Mouse (Mus musculus) kidney, embryonic 15.5 days (tissue): ENCODE measurements at regions not wholly inside any gene's neighbourhood (a gene's known extent, or its start where the extent isn't known, plus 50 kb on each side); places are given as distances from the start of the nearest gene placed in this dataset. TPM values are rescaled to one million over a fixed set of nuclear protein-coding genes. Genes with fewer than 3 reads are reported as not detected.

ENCODE experiments used
- ATAC-seq: fragments of 200-750 bp; cut with Nextera tagmentation; replicated peaks from 2 replicates; pipeline ENCODE4 v1.8.0; 2017; ENCODE audit warnings: moderate TSS enrichment; ENCODE audit not compliant: low FRiP score
- H3K27ac ChIP-seq: fragments of 300-500 bp; sonication (generic); 2 replicates; pipeline ENCODE4 v1.5.1; 2015; ENCODE audit warnings: mild to moderate bottlenecking, inconsistent platforms
- H3K27me3 ChIP-seq: fragments of 300-500 bp; sonication (generic); 2 replicates; pipeline ENCODE4 v1.6.1; 2015; ENCODE audit warnings: inconsistent platforms
- H3K36me3 ChIP-seq: fragments of 300-500 bp; sonication (generic); 2 replicates; pipeline ENCODE4 v1.6.1; 2015; ENCODE audit warnings: inconsistent platforms
- H3K4me1 ChIP-seq: fragments of 300-500 bp; sonication (generic); 2 replicates; pipeline ENCODE4 v1.6.1; 2015; ENCODE audit warnings: inconsistent platforms
- H3K4me2 ChIP-seq: fragments of 300-500 bp; sonication (generic); 2 replicates; pipeline ENCODE4 v1.6.1; 2015; ENCODE audit warnings: moderate library complexity, mild to moderate bottlenecking, inconsistent platforms
- H3K4me3 ChIP-seq: fragments of 300-500 bp; sonication (generic); replicated peaks from 2 replicates; pipeline ENCODE4 v1.5.1; 2015; ENCODE audit warnings: mild to moderate bottlenecking, inconsistent platforms
- H3K9ac ChIP-seq: fragments of 300-500 bp; sonication (generic); 2 replicates; pipeline ENCODE4 v1.6.1; 2015; ENCODE audit warnings: mild to moderate bottlenecking, inconsistent platforms
- H3K9me3 ChIP-seq: fragments of 300-500 bp; sonication (generic); replicated peaks from 2 replicates; pipeline ENCODE4 v1.6.1; 2016; ENCODE audit warnings: inconsistent platforms
- WGBS: fragments of 180-500 bp; shearing (Covaris S2); methylation state at CpG from one replicate; pipeline ENCODE4 v1.1.7; 2015; ENCODE audit warnings: mixed read lengths; 5-methylcytosine and 5-hydroxymethylcytosine counted together
- microRNA-seq: library from miRNA; unstranded; fragments of <30 nt; microRNA quantifications from one replicate; pipeline ENCODE4, GENCODE M21; 2016

DNA sequence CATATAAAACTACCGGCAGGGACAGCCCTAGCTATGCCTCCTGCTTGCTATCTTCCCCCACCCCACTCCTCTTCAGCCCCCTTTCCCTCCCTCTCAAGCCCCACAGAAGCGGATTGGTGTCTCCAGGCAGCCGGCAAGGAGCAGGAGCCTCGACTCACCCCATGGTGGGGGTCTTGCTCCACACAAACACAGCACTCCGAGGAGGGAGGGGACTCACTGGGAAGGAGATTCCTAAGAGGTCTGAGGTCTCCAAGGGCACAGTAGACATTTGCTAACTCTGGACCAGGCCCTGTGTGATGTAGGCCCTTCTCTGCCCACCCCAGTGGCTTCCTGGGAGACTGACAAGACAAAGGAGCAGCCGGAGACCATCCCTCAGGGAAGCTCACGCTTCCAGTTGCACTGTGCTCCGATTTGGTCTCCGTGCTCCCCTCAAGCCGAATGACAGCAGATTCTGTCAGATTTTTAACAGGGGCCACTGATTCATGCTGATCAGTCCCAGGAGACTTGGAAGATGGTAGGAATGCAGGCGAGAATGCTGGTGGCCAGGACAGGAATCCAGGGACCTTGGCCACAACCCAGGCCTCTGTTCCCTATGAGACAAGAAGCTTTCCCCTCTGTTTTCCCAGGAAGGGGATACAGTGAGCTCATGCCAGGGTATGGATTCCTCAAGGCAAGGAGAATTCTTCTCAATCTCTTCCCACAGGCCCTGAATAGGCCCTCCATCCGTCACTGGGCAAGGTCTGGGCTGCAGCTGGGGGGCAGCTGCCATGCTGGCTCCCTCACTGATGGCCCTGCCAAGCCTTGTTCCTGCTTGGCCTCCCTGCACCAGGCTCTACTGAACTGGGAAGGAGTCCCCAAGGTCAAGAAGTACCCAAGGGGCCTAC lies 55.2 kb upstream of the Dlk1 start:
- ATAC-seq = no peak
- H3K27ac ChIP-seq = peak overlapping the region; percentile 1; the same call in 1 of the 2 replicates
- H3K27me3 ChIP-seq = peaks cover 23% of the 10 kb centered on the region
- no peak overlapping the region for H3K4me2 ChIP-seq
- no peaks in the 10 kb centered on the region for H3K9me3 ChIP-seq
- H3K4me3 ChIP-seq = no peak overlapping the region
- no peaks in the 10 kb centered on the region for H3K36me3 ChIP-seq
- H3K9ac ChIP-seq = no peak overlapping the region
- 58% methylated on average over 12 of the region's 12 CpGs for WGBS
- peaks cover 56% of the 10 kb centered on the region for H3K4me1 ChIP-seq

DNA sequence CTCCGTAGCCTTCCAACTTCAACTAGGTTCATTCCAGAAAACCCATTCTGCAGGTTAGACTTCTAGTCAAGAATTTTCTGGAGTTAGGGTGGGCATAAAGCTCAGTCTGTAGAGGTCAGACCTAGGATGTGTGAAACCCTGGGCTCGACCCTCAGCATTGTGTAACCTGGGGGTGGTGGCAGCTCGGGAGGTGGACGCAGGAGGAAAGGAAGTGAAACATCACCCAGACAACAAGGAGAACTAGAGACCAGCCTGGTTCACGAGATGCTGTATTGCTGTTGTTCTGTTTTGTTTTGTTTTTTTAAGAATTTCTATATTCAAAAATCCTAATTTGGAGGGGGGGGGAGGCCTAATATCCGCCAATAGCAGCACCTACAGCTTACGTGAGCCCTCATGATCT lies 54.1 kb upstream of the Dlk1 start:
- no peak for ATAC-seq
- no peak overlapping the region for H3K4me3 ChIP-seq
- H3K36me3 ChIP-seq = no peaks in the 10 kb centered on the region
- H3K9ac ChIP-seq = no peak overlapping the region
- H3K27ac ChIP-seq = no peak overlapping the region
- 78% methylated on average over 7 of the region's 7 CpGs for WGBS
- H3K4me2 ChIP-seq = no peak overlapping the region
- H3K4me1 ChIP-seq = peaks cover 66% of the 10 kb centered on the region
- H3K27me3 ChIP-seq = peaks cover 15% of the 10 kb centered on the region
- no peaks in the 10 kb centered on the region for H3K9me3 ChIP-seq

- H3K27ac ChIP-seq = peak overlapping the region; percentile 54
- H3K4me3 ChIP-seq = no peak overlapping the region
- H3K4me2 ChIP-seq = peak overlapping the region; percentile 52
- H3K9me3 ChIP-seq = no peaks in the 10 kb centered on the region
- H3K4me1 ChIP-seq = peaks cover 66% of the 10 kb centered on the region
- H3K36me3 ChIP-seq = no peaks in the 10 kb centered on the region
- WGBS = 23% methylated on average over 6 of the region's 6 CpGs
- peaks cover 15% of the 10 kb centered on the region for H3K27me3 ChIP-seq
- H3K9ac ChIP-seq = no peak overlapping the region
- ATAC-seq = no peak
Measured at GRCm38 (mm10) chr12:109398951-109399350, 53.7 kb upstream of the Dlk1 start.

DNA sequence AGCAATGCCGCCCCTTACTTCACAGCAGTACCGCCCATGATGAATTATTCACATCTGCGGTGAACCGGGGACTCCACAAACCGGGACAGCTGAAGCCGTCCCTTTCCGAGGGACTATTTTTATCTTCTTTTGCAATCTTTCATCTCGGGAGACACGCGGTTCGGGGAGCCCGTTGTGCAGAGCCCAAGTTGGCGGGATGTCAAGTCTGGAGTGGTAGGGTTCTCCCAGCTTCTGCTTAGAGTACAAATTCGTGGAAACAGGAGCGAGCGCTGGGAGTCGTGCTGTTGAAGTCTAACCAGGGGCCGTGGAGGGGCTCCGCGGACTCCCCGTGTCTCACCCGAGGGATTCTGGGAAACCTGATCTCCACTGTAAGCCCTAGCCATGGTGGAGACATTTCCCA lies 53.0 kb upstream of the Dlk1 start:
- no peak overlapping the region for H3K9ac ChIP-seq
- no peaks in the 10 kb centered on the region for H3K36me3 ChIP-seq
- ATAC-seq = no peak
- H3K27me3 ChIP-seq = peaks cover 11% of the 10 kb centered on the region
- WGBS = 13% methylated on average over 22 of the region's 22 CpGs
- peak overlapping the region; percentile 52 for H3K4me2 ChIP-seq
- no peak overlapping the region for H3K4me3 ChIP-seq
- H3K9me3 ChIP-seq = no peaks in the 10 kb centered on the region
- peaks cover 68% of the 10 kb centered on the region for H3K4me1 ChIP-seq
- peak overlapping the region; percentile 54 for H3K27ac ChIP-seq

DNA sequence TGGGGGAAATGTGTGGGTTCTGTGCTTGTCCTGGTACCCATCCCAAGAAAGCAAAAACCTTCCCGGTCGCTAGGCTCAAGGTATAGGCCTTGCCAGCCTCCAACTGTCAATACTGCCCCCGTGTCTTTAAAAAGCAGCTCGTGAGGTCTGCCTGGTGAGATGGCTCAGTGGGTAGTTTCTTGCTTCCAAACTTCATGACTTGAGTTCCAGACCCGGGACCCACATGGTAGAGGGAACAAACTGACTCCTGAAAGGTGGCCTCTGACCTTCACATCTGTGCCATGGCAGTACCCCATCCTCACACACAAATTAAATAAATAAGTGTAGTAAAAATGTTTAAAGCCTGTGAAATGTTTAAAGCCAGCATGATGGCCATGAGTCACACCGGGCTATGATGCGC lies 52.6 kb upstream of the Dlk1 start:
- peaks cover 73% of the 10 kb centered on the region for H3K4me1 ChIP-seq

GRCm38 (mm10) chr12:109400936-109401586 lies 51.6 kb upstream of the Dlk1 start:
- no peaks in the 10 kb centered on the region for H3K9me3 ChIP-seq
- 48% methylated on average over 15 of the region's 15 CpGs for WGBS
- no peaks in the 10 kb centered on the region for H3K36me3 ChIP-seq
- no peak overlapping the region for H3K27ac ChIP-seq
- no peak for ATAC-seq
- H3K4me2 ChIP-seq = no peak overlapping the region
- H3K27me3 ChIP-seq = peaks cover 11% of the 10 kb centered on the region
- no peak overlapping the region for H3K4me3 ChIP-seq
- peaks cover 81% of the 10 kb centered on the region for H3K4me1 ChIP-seq
- no peak overlapping the region for H3K9ac ChIP-seq

More for the DNA sequence above, 52.6 kb upstream of the Dlk1 start:
- Histone ChIP-seq H3K27me3 (peaks cover 11% of the 10 kb centered on the region), H3K9ac (no peak overlapping the region), H3K36me3 (no peaks in the 10 kb centered on the region), H3K27ac (peak overlapping the region; percentile 54), H3K4me2 (peak overlapping the region; percentile 52; the same call in 1 of the 2 replicates), H3K9me3 (no peaks in the 10 kb centered on the region), H3K4me3 (no peak overlapping the region)
- no peak for ATAC-seq
- WGBS = 85% methylated on average over 7 of the region's 7 CpGs

GRCm38 (mm10) chr12:109401696-109402095 lies 50.9 kb upstream of the Dlk1 start:
- no peak overlapping the region for H3K4me2 ChIP-seq
- peaks cover 83% of the 10 kb centered on the region for H3K4me1 ChIP-seq
- ATAC-seq = no peak
- no peaks in the 10 kb centered on the region for H3K9me3 ChIP-seq
- WGBS = 63% methylated on average over 6 of the region's 6 CpGs
- H3K9ac ChIP-seq = no peak overlapping the region
- no peaks in the 10 kb centered on the region for H3K36me3 ChIP-seq
- H3K27ac ChIP-seq = peak overlapping the region; percentile 71
- H3K27me3 ChIP-seq = peaks cover 11% of the 10 kb centered on the region
- H3K4me3 ChIP-seq = no peak overlapping the region

- H3K27me3 ChIP-seq = peaks cover 9% of the 10 kb centered on the region
- peak; percentile 58 for ATAC-seq
- no peak overlapping the region for H3K4me3 ChIP-seq
- H3K36me3 ChIP-seq = no peaks in the 10 kb centered on the region
- H3K9me3 ChIP-seq = no peaks in the 10 kb centered on the region
- H3K4me1 ChIP-seq = peaks cover 84% of the 10 kb centered on the region
- WGBS = 8% methylated on average over 9 of the region's 9 CpGs
- H3K27ac ChIP-seq = peak overlapping the region; percentile 71
- H3K4me2 ChIP-seq = no peak overlapping the region
- H3K9ac ChIP-seq = no peak overlapping the region
Measured at GRCm38 (mm10) chr12:109402226-109402625, 50.4 kb upstream of the Dlk1 start.

Small RNAs in the stretch of these regions (microRNA-seq; reads per million reads assigned to microRNA genes)
- gene Gm22234 (not detected), gene Gm25297 (not detected)
